Mouse (Mus musculus) MEL (cell line): ENCODE measurements at regions not wholly inside any gene's neighbourhood (a gene's known extent, or its start where the extent isn't known, plus 50 kb on each side); places are given as distances from the start of the nearest gene placed in this dataset.

Experiments used
- DNase-seq: peaks from one replicate; pipeline ENCODE4 v3.0.0; 2011; ENCODE audit warnings: low read depth, low spot score
- H3K27ac ChIP-seq: 2 replicates; pipeline ENCODE4 v1.5.1; 2012; ENCODE audit warnings: low read depth, mild to moderate bottlenecking, control low read depth, low read length, moderate library complexity; ENCODE audit not compliant: control insufficient read depth
- H3K27me3 ChIP-seq, 2 experiments: fragments of 150-350 bp in 1 of 2; sonication (generic) in 1 of 2; 2 replicates each; pipeline ENCODE4 v1.6.1; 2012; ENCODE audit warnings: low read length in 2 of 2, mild to moderate bottlenecking in 2 of 2, improper control_type of control experiment in 1 of 2, moderate library complexity in 1 of 2; ENCODE audit not compliant: insufficient read depth in 2 of 2, control insufficient read depth in 1 of 2
- H3K36me3 ChIP-seq, 2 experiments: 2 replicates each; pipeline ENCODE4 v1.6.1; 2012 to 2014; ENCODE audit warnings: low read length in 2 of 2, improper control_type of control experiment in 1 of 2, inconsistent platforms in 1 of 2, mild to moderate bottlenecking in 1 of 2; ENCODE audit not compliant: insufficient read depth in 2 of 2, control insufficient read depth in 1 of 2
- H3K4me1 ChIP-seq, 2 experiments: fragments of 150-350 bp in 1 of 2; sonication (generic) in 1 of 2; 2 replicates each; pipeline ENCODE4 v1.6.1; 2012; ENCODE audit warnings: low read length in 2 of 2, improper control_type of control experiment in 1 of 2, mild to moderate bottlenecking in 1 of 2; ENCODE audit not compliant: insufficient read depth in 2 of 2, control insufficient read depth in 1 of 2
- H3K4me3 ChIP-seq, 2 experiments: fragments of 150-350 bp in 1 of 2; sonication (generic) in 1 of 2; 2 replicates each; pipeline ENCODE4 v1.5.1; 2012; ENCODE audit warnings: low read depth in 2 of 2, low read length in 2 of 2, mild to moderate bottlenecking in 2 of 2, moderate library complexity in 2 of 2, control low read depth in 1 of 2, improper control_type of control experiment in 1 of 2; ENCODE audit not compliant: control insufficient read depth in 1 of 2, insufficient read depth in 1 of 2
- H3K79me2 ChIP-seq: 2 replicates; pipeline ENCODE4 v1.6.1; 2012; ENCODE audit warnings: mild to moderate bottlenecking, low read length, moderate library complexity; ENCODE audit not compliant: control insufficient read depth, poor library complexity, insufficient read depth
- H3K9ac ChIP-seq: 2 replicates; pipeline ENCODE4 v1.6.1; 2012; ENCODE audit warnings: low read depth, mild to moderate bottlenecking, control low read depth, low read length, moderate library complexity; ENCODE audit not compliant: control insufficient read depth, poor library complexity, severe bottlenecking
- H3K9me3 ChIP-seq: fragments of 150-350 bp; sonication (generic); replicated peaks from 2 replicates; pipeline ENCODE4 v1.6.1; 2012; ENCODE audit warnings: mild to moderate bottlenecking, low read length, improper control_type of control experiment, moderate library complexity; ENCODE audit not compliant: insufficient read depth
- BHLHE40 ChIP-seq: IDR thresholded peaks from 2 replicates; pipeline ENCODE4 v1.6.1; 2012; ENCODE audit warnings: low read depth, mild to moderate bottlenecking, inconsistent platforms, low read length, improper control_type of control experiment, borderline replicate concordance
- CHD1 ChIP-seq: IDR thresholded peaks from 2 replicates; pipeline ENCODE4 v1.6.1; 2012; ENCODE audit warnings: low read depth, mild to moderate bottlenecking, inconsistent platforms, low read length, improper control_type of control experiment
- CTCF ChIP-seq, 3 experiments: IDR thresholded peaks in 2 of 3; conservative IDR thresholded peaks in 1 of 3; 2 replicates each; pipeline ENCODE4 v1.5.1; 2011 to 2012; ENCODE audit warnings: low read length in 3 of 3, low read depth in 2 of 3, mild to moderate bottlenecking in 2 of 3, improper control_type of control experiment in 1 of 3, inconsistent platforms in 1 of 3, mixed read lengths in 1 of 3, moderate library complexity in 1 of 3; ENCODE audit not compliant: control insufficient read depth in 1 of 3, insufficient read depth in 1 of 3, poor library complexity in 1 of 3, severe bottlenecking in 1 of 3
- E2F4 ChIP-seq: IDR thresholded peaks from 2 replicates; pipeline ENCODE4 v1.6.1; 2011; ENCODE audit warnings: low read depth, low read length, improper control_type of control experiment, borderline replicate concordance
- ELF1 ChIP-seq: IDR thresholded peaks from 2 replicates; pipeline ENCODE4 v1.6.1; 2014; ENCODE audit warnings: low read depth, mild to moderate bottlenecking, inconsistent platforms, low read length, improper control_type of control experiment, moderate library complexity
- EP300 ChIP-seq, 2 experiments: IDR thresholded peaks; 2 replicates each; pipeline ENCODE4 v1.6.1; 2011; ENCODE audit warnings: improper control_type of control experiment in 2 of 2, low read length in 2 of 2, low read depth in 1 of 2, mild to moderate bottlenecking in 1 of 2
- ETS1 ChIP-seq: IDR thresholded peaks from 2 replicates; pipeline ENCODE4 v1.6.1; 2012; ENCODE audit warnings: low read depth, mild to moderate bottlenecking, inconsistent platforms, low read length, improper control_type of control experiment, moderate library complexity
- GATA1 ChIP-seq: IDR thresholded peaks from 2 replicates; pipeline ENCODE4 v1.6.1; 2011; ENCODE audit warnings: low read depth, low read length, improper control_type of control experiment
- HCFC1 ChIP-seq: IDR thresholded peaks from 2 replicates; pipeline ENCODE4 v1.6.1; 2012; ENCODE audit warnings: low read depth, mild to moderate bottlenecking, inconsistent platforms, low read length, improper control_type of control experiment, moderate library complexity
- MAFK ChIP-seq: IDR thresholded peaks from 2 replicates; pipeline ENCODE4 v1.6.1; 2011; ENCODE audit warnings: low read depth, mild to moderate bottlenecking, low read length, improper control_type of control experiment, borderline replicate concordance
- MAX ChIP-seq: IDR thresholded peaks from 2 replicates; pipeline ENCODE4 v1.6.1; 2011; ENCODE audit warnings: low read length, improper control_type of control experiment
- MAZ ChIP-seq: IDR thresholded peaks from 2 replicates; pipeline ENCODE4 v1.6.1; 2012; ENCODE audit warnings: low read depth, mild to moderate bottlenecking, inconsistent platforms, low read length, improper control_type of control experiment
- MYC ChIP-seq: IDR thresholded peaks from 2 replicates; pipeline ENCODE4 v1.6.1; 2011; ENCODE audit warnings: low read depth, mild to moderate bottlenecking, low read length, improper control_type of control experiment, moderate library complexity
- POLR2A ChIP-seq, 2 experiments: IDR thresholded peaks; 2 replicates each; pipeline ENCODE4 v1.6.1; 2011 to 2012; ENCODE audit warnings: low read length in 2 of 2, mild to moderate bottlenecking in 2 of 2, control low read depth in 1 of 2, improper control_type of control experiment in 1 of 2, low read depth in 1 of 2, moderate library complexity in 1 of 2; ENCODE audit not compliant: control insufficient read depth in 1 of 2, insufficient read depth in 1 of 2, poor library complexity in 1 of 2
- POLR2AphosphoS2 ChIP-seq: IDR thresholded peaks from 2 replicates; pipeline ENCODE4 v1.6.1; 2011; ENCODE audit warnings: low read length, improper control_type of control experiment
- POLR2AphosphoS5 ChIP-seq: IDR thresholded peaks from 2 replicates; pipeline ENCODE4 v1.6.1; 2012; ENCODE audit warnings: low read depth, borderline replicate concordance, mild to moderate bottlenecking, inconsistent platforms, low read length, moderate library complexity, mixed read lengths
- RAD21 ChIP-seq: IDR thresholded peaks from 2 replicates; pipeline ENCODE4 v1.6.1; 2011; ENCODE audit warnings: mild to moderate bottlenecking, low read depth, low read length, improper control_type of control experiment
- SIN3A ChIP-seq: IDR thresholded peaks from 2 replicates; pipeline ENCODE4 v1.6.1; 2012; ENCODE audit warnings: low read length, improper control_type of control experiment, inconsistent platforms
- USF1 ChIP-seq: IDR thresholded peaks from 2 replicates; pipeline ENCODE4 v1.6.1; 2014; ENCODE audit warnings: low read depth, mild to moderate bottlenecking, inconsistent platforms, low read length, improper control_type of control experiment, moderate library complexity
- USF2 ChIP-seq, 2 experiments: IDR thresholded peaks; 2 replicates each; pipeline ENCODE4 v1.6.1; 2011 to 2012; ENCODE audit warnings: improper control_type of control experiment in 2 of 2, low read length in 2 of 2, borderline replicate concordance in 1 of 2, inconsistent platforms in 1 of 2, low read depth in 1 of 2, mild to moderate bottlenecking in 1 of 2; ENCODE audit not compliant: insufficient read depth in 1 of 2
- ZC3H11A ChIP-seq: IDR thresholded peaks from 2 replicates; pipeline ENCODE4 v1.6.1; 2012; ENCODE audit warnings: low read depth, mild to moderate bottlenecking, inconsistent platforms, low read length, improper control_type of control experiment
- ZNF384 ChIP-seq: IDR thresholded peaks from 2 replicates; pipeline ENCODE4 v1.6.1; 2012; ENCODE audit warnings: low read depth, mild to moderate bottlenecking, inconsistent platforms, low read length, improper control_type of control experiment

DNA sequence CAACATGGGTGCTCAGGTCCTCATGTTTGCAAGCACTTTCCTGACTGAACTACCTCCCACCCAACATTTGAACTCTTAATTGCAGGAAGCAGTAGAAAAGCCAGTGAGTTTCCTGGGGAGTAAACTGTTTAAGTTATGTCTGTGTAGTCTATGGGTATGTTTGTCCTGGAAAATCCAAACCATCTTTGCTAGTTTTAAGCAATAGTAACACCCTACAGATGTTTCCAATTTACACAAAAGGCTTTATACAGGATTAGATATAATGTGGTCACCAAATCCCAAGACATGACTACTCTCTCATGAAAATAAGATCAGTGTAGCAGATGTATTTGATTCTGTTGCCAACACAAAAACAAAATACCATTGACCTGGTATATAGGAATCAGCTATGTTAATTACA, 421.1 kb upstream of the 4930452B06Rik start:
- TF ChIP-seq ETS1 (no peak), HCFC1 (no peak), MAZ (no peak), ELF1 (no peak), USF2 (IDR thresholded peaks at IDR 0.05; ENCODE audit: borderline replicate concordance in 1 of 2, insufficient read depth in 1 of 2, low read depth in 1 of 2, low read length in 2 of 2) (no peak), BHLHE40 (no peak), CHD1 (no peak)
- Histone ChIP-seq H3K27ac (no peak overlapping the region), H3K4me1 (no peaks in the 10 kb centered on the region), H3K79me2 (no peaks in the 10 kb centered on the region), H3K9ac (no peak overlapping the region), H3K4me3 (no peak overlapping the region), H3K27me3 (no peaks in the 10 kb centered on the region), H3K36me3 (no peaks in the 10 kb centered on the region), H3K9me3 (no peaks in the 10 kb centered on the region)
- no peak for DNase-seq

DNA sequence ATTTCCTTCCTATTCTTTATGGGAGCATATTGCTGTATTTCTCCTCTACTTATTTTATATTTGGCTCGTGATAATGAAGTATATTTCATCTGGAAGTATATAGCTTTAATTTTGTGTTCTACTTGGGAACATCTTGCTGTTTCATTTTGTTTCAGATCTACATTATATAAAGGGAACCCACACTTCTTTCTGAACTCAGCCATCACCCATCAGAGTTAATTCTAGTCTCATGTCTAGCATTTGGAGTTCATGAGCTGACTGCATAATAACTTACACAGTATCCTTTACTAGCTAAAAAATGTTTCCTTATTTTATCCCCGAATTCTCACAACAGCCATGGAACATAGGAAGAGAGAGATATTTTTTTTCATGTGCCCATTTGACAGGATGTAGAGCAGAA, 413.6 kb upstream of the 4930452B06Rik start:
- Histone ChIP-seq H3K4me1 (no peaks in the 10 kb centered on the region), H3K4me3 (no peak overlapping the region), H3K9me3 (no peaks in the 10 kb centered on the region), H3K27ac (no peak overlapping the region), H3K27me3 (no peaks in the 10 kb centered on the region), H3K79me2 (no peaks in the 10 kb centered on the region), H3K36me3 (no peaks in the 10 kb centered on the region), H3K9ac (no peak overlapping the region)
- TF ChIP-seq EP300 (IDR thresholded peaks at IDR 0.05; ENCODE audit: low read depth in 1 of 2, low read length in 2 of 2) (no peak), POLR2A (IDR thresholded peaks at IDR 0.05; ENCODE audit: control insufficient read depth in 1 of 2, insufficient read depth in 1 of 2, low read depth in 1 of 2, low read length in 2 of 2, poor library complexity in 1 of 2) (no peak), SIN3A (no peak), USF1 (no peak), CTCF (IDR thresholded peaks at IDR 0.05 in 2 of 3, conservative IDR thresholded peaks at IDR 0.05 in 1 of 3; ENCODE audit: control insufficient read depth in 1 of 3, insufficient read depth in 1 of 3, low read depth in 2 of 3, low read length in 3 of 3, poor library complexity in 1 of 3, severe bottlenecking in 1 of 3) (no peak), ZC3H11A (no peak), ZNF384 (no peak), POLR2AphosphoS5 (no peak), POLR2AphosphoS2 (no peak), RAD21 (no peak), MAX (no peak), BHLHE40 (no peak), MAFK (no peak), HCFC1 (no peak), MYC (no peak), ETS1 (no peak), GATA1 (no peak), MAZ (no peak), E2F4 (no peak)
- DNase-seq, result no peak
